Mouse (Mus musculus) CH12.LX (cell line): ENCODE data around the gene C9orf72. TPM values are rescaled to one million over a fixed set of nuclear protein-coding genes. Genes with fewer than 3 reads are reported as not detected.

Experiments
- DNase-seq: peaks from one replicate; pipeline ENCODE4 v3.0.0-alpha.2; 2013; ENCODE audit errors: extremely low read depth
- H3K27ac ChIP-seq: 2 replicates; pipeline ENCODE4 v1.5.1; 2012; ENCODE audit warnings: low read depth, mild to moderate bottlenecking, control low read depth, moderate library complexity; ENCODE audit not compliant: insufficient read depth
- H3K27me3 ChIP-seq: replicated peaks from 2 replicates; pipeline ENCODE3; 2012; ENCODE audit warnings: inconsistent platforms
- H3K36me3 ChIP-seq, 2 experiments: replicated peaks in 1 of 2; 2 replicates each; pipeline versions ENCODE3 to v1.6.1; 2012; ENCODE audit warnings: inconsistent platforms in 1 of 2, low read length in 1 of 2, mild to moderate bottlenecking in 1 of 2, mixed read lengths in 1 of 2, moderate library complexity in 1 of 2; ENCODE audit not compliant: control insufficient read depth in 1 of 2, insufficient read depth in 1 of 2
- H3K4me1 ChIP-seq, 2 experiments: 2 replicates each; pipeline ENCODE4 v1.6.1; 2012; ENCODE audit warnings: inconsistent platforms in 1 of 2, moderate library complexity in 1 of 2; ENCODE audit not compliant: insufficient read depth in 2 of 2, control insufficient read depth in 1 of 2
- H3K4me2 ChIP-seq: 2 replicates; pipeline ENCODE4 v1.6.1; 2012; ENCODE audit warnings: low read depth, mild to moderate bottlenecking, control low read depth; ENCODE audit not compliant: poor library complexity, insufficient read depth, severe bottlenecking
- H3K4me3 ChIP-seq, 3 experiments: fragments of 150-350 bp in 1 of 3; sonication (generic) in 1 of 3; replicated peaks in 1 of 3; 2 replicates each; pipeline versions ENCODE3 to v1.5.1; 2011 to 2012; ENCODE audit warnings: low read depth in 2 of 3, low read length in 2 of 3, mild to moderate bottlenecking in 2 of 3, moderate library complexity in 2 of 3, control low read depth in 1 of 3, improper control_type of control experiment in 1 of 3, inconsistent platforms in 1 of 3, mixed read lengths in 1 of 3; ENCODE audit not compliant: poor library complexity in 1 of 3
- H3K79me2 ChIP-seq: replicated peaks from 2 replicates; pipeline ENCODE4 v1.6.1; 2012; ENCODE audit warnings: mild to moderate bottlenecking, moderate library complexity; ENCODE audit not compliant: control insufficient read depth, poor library complexity, insufficient read depth, severe bottlenecking; ENCODE audit errors: extremely low read depth
- H3K9ac ChIP-seq: 2 replicates; pipeline ENCODE4 v1.6.1; 2012; ENCODE audit warnings: low read depth, mild to moderate bottlenecking, control low read depth, moderate library complexity; ENCODE audit not compliant: insufficient read depth
- H3K9me3 ChIP-seq: replicated peaks from 2 replicates; pipeline ENCODE3; 2012; ENCODE audit warnings: low read length, inconsistent platforms, mixed read lengths
- BHLHE40 ChIP-seq: IDR thresholded peaks from 2 replicates; pipeline ENCODE4 v1.6.1; 2011; ENCODE audit warnings: mild to moderate bottlenecking, low read depth, low read length, improper control_type of control experiment
- CHD2 ChIP-seq: IDR thresholded peaks from 2 replicates; pipeline ENCODE4 v1.6.1; 2011; ENCODE audit warnings: low read length, improper control_type of control experiment
- EP300 ChIP-seq: IDR thresholded peaks from 2 replicates; pipeline ENCODE4 v1.6.1; 2011; ENCODE audit warnings: low read length, improper control_type of control experiment
- IRF4 ChIP-seq: IDR thresholded peaks from 2 replicates; pipeline ENCODE4 v1.6.1; 2014; ENCODE audit warnings: low read depth, mild to moderate bottlenecking, inconsistent platforms, low read length, improper control_type of control experiment
- JUND ChIP-seq: conservative IDR thresholded peaks from 2 replicates; pipeline ENCODE4 v1.6.1; 2011; ENCODE audit warnings: low read depth, low read length, improper control_type of control experiment
- KAT2A ChIP-seq: IDR thresholded peaks from 2 replicates; pipeline ENCODE4 v1.6.1; 2012; ENCODE audit warnings: low read length, improper control_type of control experiment, inconsistent platforms; ENCODE audit not compliant: insufficient replicate concordance
- MEF2A ChIP-seq: IDR thresholded peaks from 2 replicates; pipeline ENCODE4 v1.6.1; 2014; ENCODE audit warnings: low read depth, mild to moderate bottlenecking, inconsistent platforms, low read length, improper control_type of control experiment, borderline replicate concordance
- MXI1 ChIP-seq: IDR thresholded peaks from 2 replicates; pipeline ENCODE4 v1.6.1; 2011; ENCODE audit warnings: mild to moderate bottlenecking, low read depth, low read length, improper control_type of control experiment
- PAX5 ChIP-seq: IDR thresholded peaks from 2 replicates; pipeline ENCODE4 v1.6.1; 2012; ENCODE audit warnings: low read length, inconsistent platforms, mixed read lengths
- POLR2AphosphoS2 ChIP-seq: IDR thresholded peaks from 2 replicates; pipeline ENCODE4 v1.6.1; 2011; ENCODE audit warnings: low read depth, low read length, improper control_type of control experiment
- RCOR1 ChIP-seq: conservative IDR thresholded peaks from 2 replicates; pipeline ENCODE4 v1.6.1; 2012; ENCODE audit warnings: low read depth, mild to moderate bottlenecking, inconsistent platforms, low read length, improper control_type of control experiment
- TBP ChIP-seq: conservative IDR thresholded peaks from 2 replicates; pipeline ENCODE4 v1.6.1; 2011; ENCODE audit warnings: low read depth, low read length, improper control_type of control experiment
- TCF12 ChIP-seq: IDR thresholded peaks from 2 replicates; pipeline ENCODE4 v1.6.1; 2014; ENCODE audit warnings: low read depth, mild to moderate bottlenecking, inconsistent platforms, low read length, improper control_type of control experiment
- USF2 ChIP-seq: conservative IDR thresholded peaks from 2 replicates; pipeline ENCODE4 v1.6.1; 2011; ENCODE audit warnings: low read depth, low read length, improper control_type of control experiment
- ZKSCAN1 ChIP-seq: IDR thresholded peaks from 2 replicates; pipeline ENCODE4 v1.6.1; 2012; ENCODE audit warnings: low read depth, inconsistent platforms, low read length, improper control_type of control experiment, borderline replicate concordance
- dilution Hi-C: fragments of 300-500 bp; cut with MboI; formaldehyde crosslinking; loops from 2 replicates; pipeline ENCODE4 v1.14.3; 2020; ENCODE audit warnings: low sequenced_read_pairs; ENCODE audit not compliant: extremely low pct_unique_long_range_greater_than_20kb, extremely low pct_ligation_motif_present
- in situ Hi-C: fragments of 300-500 bp; cut with MboI; formaldehyde crosslinking; loops from 3 replicates; pipeline ENCODE4 v1.14.3; 2019; ENCODE audit warnings: low sequenced_read_pairs, low pct_ligation_motif_present, low pct_unique_long_range_greater_than_20kb, mixed read lengths
- polyA plus RNA-seq: library from polyadenylated mRNA; unstranded; fragments of >175 nt; gene quantifications from 2 replicates; pipeline ENCODE4 v1.2.1, GENCODE M21; 2012; ENCODE audit warnings: low read depth; ENCODE audit not compliant: insufficient read length
- total RNA-seq, 2 experiments: library from RNA; depleted of rRNA; stranded (reverse); fragments of 300-350 nt in 1 of 2; fragments of >200 nt in 1 of 2; gene quantifications; 2 replicates each; pipeline ENCODE4 v1.2.3; 2012 to 2014

The C9orf72 gene
- total and polyA plus RNA-seq, 3 experiments: 15.4 to 58.2 (median 49.7) TPM

GRCm38 (mm10) chr4:35187617-35188326 lies 38.2 kb downstream of the C9orf72 start:
- Histone ChIP-seq H3K9me3 (no peaks in the 10 kb centered on the region), H3K4me3 (no peak overlapping the region), H3K9ac (no peak overlapping the region), H3K27ac (no peak overlapping the region), H3K4me1 (no peaks in the 10 kb centered on the region), H3K36me3 (peaks cover 30 to 40% of the 10 kb centered on the region in 2 experiments), H3K4me2 (no peak overlapping the region), H3K27me3 (no peaks in the 10 kb centered on the region), H3K79me2 (no peaks in the 10 kb centered on the region)
- no peak for DNase-seq
- TF ChIP-seq JUND (no peak), PAX5 (no peak), TCF12 (no peak), MEF2A (no peak), RCOR1 (no peak), ZKSCAN1 (no peak), TBP (no peak), IRF4 (no peak), USF2 (no peak), KAT2A (no peak), BHLHE40 (no peak), EP300 (no peak), MXI1 (no peak), POLR2AphosphoS2 (no peak)
- dilution Hi-C loops: no loop called here
- in situ Hi-C loops: no loop called here

- dilution Hi-C loops: no loop called here
- Histone ChIP-seq H3K27ac (no peak overlapping the region), H3K4me1 (peaks cover 0 to 4% of the 10 kb centered on the region in 2 experiments; a peak in 1 of 4 replicates), H3K79me2 (no peaks in the 10 kb centered on the region), H3K27me3 (no peaks in the 10 kb centered on the region), H3K4me3 (no peak overlapping the region), H3K9me3 (no peaks in the 10 kb centered on the region)
- in situ Hi-C loops: no loop called here
- DNase-seq: no peak
- TF ChIP-seq BHLHE40 (no peak), PAX5 (no peak), CHD2 (no peak), EP300 (no peak), TCF12 (no peak), USF2 (no peak)
- TF ChIP-seq, all 38 proteins: peak for 0
- no peak overlapping the region for H3K9ac ChIP-seq
- H3K36me3 ChIP-seq: no peaks in the 10 kb centered on the region
- no peak overlapping the region for H3K4me2 ChIP-seq
These were observed 47.9 kb downstream of the C9orf72 start for GRCm38 (mm10) chr4:35177926-35178645.
